Mouse (Mus musculus): ENCODE data around the gene Hist1h2ap.
"Not testable (repeated sequence)": the region's sequence is repeated elsewhere in the genome, so short reads cannot be mapped to it uniquely, and the experiment has no call there.

Hist1h2ap gene

GRCm38 (mm10) chr13:21810073-21810472 lies 23.2 kb downstream of the Hist1h2ap start, which contains the start of the genes Hist1h2bq and Hist1h2ao:
TSS of gene Hist1h2bq (minus strand) at chr13:21810197.
TSS of gene Hist1h2ao (plus strand) at chr13:21810465.
- DNase-seq (ENCODE audit: low spot score in 2 of 2), result not testable (repeated sequence)

- DNase-seq (ENCODE audit: low spot score in 2 of 2), result not testable (repeated sequence)
Measured at GRCm38 (mm10) chr13:21803058-21803457, 30.2 kb downstream of the Hist1h2ap start.

GRCm38 (mm10) chr13:21797163-21797562 lies 36.1 kb downstream of the Hist1h2ap start:
- not testable (repeated sequence) for DNase-seq (ENCODE audit: low spot score in 2 of 2)

- no peak for DNase-seq (ENCODE audit: low spot score in 2 of 2)
Measured at GRCm38 (mm10) chr13:21795584-21795983, 37.7 kb downstream of the Hist1h2ap start.

- no peak for DNase-seq (ENCODE audit: low spot score in 2 of 2)
Measured at GRCm38 (mm10) chr13:21790601-21791283, 42.6 kb downstream of the Hist1h2ap start.

- DNase-seq (ENCODE audit: low spot score in 2 of 2), result no peak
Measured at GRCm38 (mm10) chr13:21789925-21790324, 43.4 kb downstream of the Hist1h2ap start.

- DNase-seq (ENCODE audit: low spot score in 2 of 2), result no peak
Measured at GRCm38 (mm10) chr13:21787760-21788593, 45.3 kb downstream of the Hist1h2ap start.

- peak; percentile 87 to 91 for DNase-seq (ENCODE audit: low spot score in 2 of 2)
Measured at GRCm38 (mm10) chr13:21786899-21787629, 46.2 kb downstream of the Hist1h2ap start, which contains the start of the genes Hist1h2an and Hist1h2bp. TSS of gene Hist1h2an (minus strand) at chr13:21787218. TSS of gene Hist1h2bp (plus strand) at chr13:21787461.

- DNase-seq (ENCODE audit: low spot score in 2 of 2), result no peak
Measured at GRCm38 (mm10) chr13:21786189-21786898, 47.0 kb downstream of the Hist1h2ap start.

- DNase-seq (ENCODE audit: low spot score in 2 of 2), result no peak
Measured at GRCm38 (mm10) chr13:21784311-21784710, 49.0 kb downstream of the Hist1h2ap start.

- DNase-seq (ENCODE audit: low spot score in 2 of 2), result peak; percentile 3
Measured at GRCm38 (mm10) chr13:21783734-21784161, 49.6 kb downstream of the Hist1h2ap start.

- peak; percentile 55 to 66 for DNase-seq (ENCODE audit: low spot score in 2 of 2)
Measured at GRCm38 (mm10) chr13:21783255-21783617, 50.1 kb downstream of the Hist1h2ap start, which contains the start of gene Hist1h3i. TSS of gene Hist1h3i (minus strand) at chr13:21783370.
